Mouse (Mus musculus): ENCODE measurements around the gene Onecut1. TPM values are rescaled to one million over a fixed set of nuclear protein-coding genes. Genes with fewer than 3 reads are reported as not detected.
A peak's percentile ranks its signal among the peaks of the same experiment; 100 is the strongest.

Onecut1 gene
- total and polyA plus RNA-seq, 3 experiments: not detected

GRCm38 (mm10) chr9:74935289-74935688, 73.6 kb downstream of the Onecut1 start:
- TF ChIP-seq POLR2A (IDR thresholded peaks at IDR 0.05; ENCODE audit: insufficient read depth, low read depth, low read length): no peak
- no peak for TF ChIP-seq CTCF (IDR thresholded peaks at IDR 0.05)
- no peak for TF ChIP-seq EP300 (IDR thresholded peaks at IDR 0.05; ENCODE audit: insufficient read depth, low read depth, low read length)
- no peak for DNase-seq
- intact Hi-C loops (cut with DNase I): no loop called here
- Histone ChIP-seq H3K4me1 (ENCODE audit: control insufficient read depth, insufficient read depth, low read length) (peaks cover 1% of the 10 kb centered on the region; the same call in 1 of the 2 replicates), H3K9ac (ENCODE audit: low read depth, low read length) (no peak overlapping the region), H3K27ac (no peak overlapping the region), H3K79me2 (replicated peaks; ENCODE audit: control insufficient read depth, insufficient read depth, low read length) (no peaks in the 10 kb centered on the region), H3K36me3 (ENCODE audit: control insufficient read depth, insufficient read depth, low read length) (no peaks in the 10 kb centered on the region), H3K27me3 (ENCODE audit: control insufficient read depth, insufficient read depth, low read length) (no peaks in the 10 kb centered on the region), H3K4me3 (no peak overlapping the region)
- WGBS: 54% methylated on average over 3 of the region's 3 CpGs

GRCm38 (mm10) chr9:74937761-74938160, 76.0 kb downstream of the Onecut1 start:
- Histone ChIP-seq H3K9ac (ENCODE audit: low read depth, low read length) (no peak overlapping the region), H3K27me3 (ENCODE audit: control insufficient read depth, insufficient read depth, low read length) (no peaks in the 10 kb centered on the region), H3K36me3 (ENCODE audit: control insufficient read depth, insufficient read depth, low read length) (no peaks in the 10 kb centered on the region), H3K4me1 (ENCODE audit: control insufficient read depth, insufficient read depth, low read length) (peaks cover 1% of the 10 kb centered on the region; the same call in 1 of the 2 replicates), H3K79me2 (replicated peaks; ENCODE audit: control insufficient read depth, insufficient read depth, low read length) (no peaks in the 10 kb centered on the region), H3K27ac (no peak overlapping the region), H3K4me3 (no peak overlapping the region)
- intact Hi-C loops (cut with DNase I): no loop called here
- DNase-seq: no peak
- WGBS: 84% methylated on average over 3 of the region's 3 CpGs
- TF ChIP-seq EP300 (IDR thresholded peaks at IDR 0.05; ENCODE audit: insufficient read depth, low read depth, low read length) (no peak), POLR2A (IDR thresholded peaks at IDR 0.05; ENCODE audit: insufficient read depth, low read depth, low read length) (no peak), CTCF (IDR thresholded peaks at IDR 0.05) (no peak)

- H3K9ac ChIP-seq (ENCODE audit: low read depth, low read length): no peak overlapping the region
- peaks cover 1% of the 10 kb centered on the region; the same call in 1 of the 2 replicates for H3K4me1 ChIP-seq (ENCODE audit: control insufficient read depth, insufficient read depth, low read length)
- H3K27me3 ChIP-seq (ENCODE audit: control insufficient read depth, insufficient read depth, low read length): no peaks in the 10 kb centered on the region
- H3K4me3 ChIP-seq: no peak overlapping the region
- H3K79me2 ChIP-seq (replicated peaks; ENCODE audit: control insufficient read depth, insufficient read depth, low read length): no peaks in the 10 kb centered on the region
- H3K27ac ChIP-seq: no peak overlapping the region
- intact Hi-C loops (cut with DNase I): no loop called here
- H3K36me3 ChIP-seq (ENCODE audit: control insufficient read depth, insufficient read depth, low read length): no peaks in the 10 kb centered on the region
- WGBS: 68% methylated on average over 12 of the region's 12 CpGs
- DNase-seq: peak; percentile 24 to 28
- TF ChIP-seq CTCF (IDR thresholded peaks at IDR 0.05) (no peak), POLR2A (IDR thresholded peaks at IDR 0.05; ENCODE audit: insufficient read depth, low read depth, low read length) (no peak), EP300 (IDR thresholded peaks at IDR 0.05; ENCODE audit: insufficient read depth, low read depth, low read length) (no peak)
Observed at GRCm38 (mm10) chr9:74938670-74939534, 77.2 kb downstream of the Onecut1 start.

Other genes with a start within 250 kb of the Onecut1 start
- gene Fam214a, start 91.0 kb downstream of the Onecut1 start, total RNA-seq (2021): 10 to 100 TPM; 20.6 to 30.2 TPM
- 10.7 and 16.5 TPM in 2 replicates for gene Fam214a, start 91.0 kb downstream of the Onecut1 start, polyA plus RNA-seq (2012; rRNA removed)
- gene Arpp19, start 175.7 kb downstream of the Onecut1 start, total RNA-seq (2021): 100 to 1,000 TPM; 160 to 196 TPM
- 25.1 and 50.0 TPM in 2 replicates for gene Arpp19, start 175.7 kb downstream of the Onecut1 start, polyA plus RNA-seq (2012; rRNA removed)
- gene Myo5a, start 209.1 kb downstream of the Onecut1 start, total RNA-seq (2021): 10 to 100 TPM in 1 of 2 experiments, 1 to 10 TPM in 1; 9.4 to 11.9 TPM
- gene Myo5a, start 209.1 kb downstream of the Onecut1 start, polyA plus RNA-seq (2012; rRNA removed): 2.5 and 5.5 TPM in 2 replicates

All from heart, adult 2 months (tissue).